Mouse (Mus musculus): Measurements from ENCODE around the gene Zkscan1.

Zkscan1 gene

GRCm38 (mm10) chr5:138118041-138118440, 33.2 kb downstream of the Zkscan1 start:
- no peak for DNase-seq

GRCm38 (mm10) chr5:138132425-138133064, 47.7 kb downstream of the Zkscan1 start:
- no peak for DNase-seq

GRCm38 (mm10) chr5:138137257-138137656, 52.4 kb downstream of the Zkscan1 start:
- DNase-seq = no peak

- DNase-seq = peak; percentile 49
Observed at GRCm38 (mm10) chr5:138137935-138138549, 53.2 kb downstream of the Zkscan1 start.

- DNase-seq = no peak
Observed at GRCm38 (mm10) chr5:138138585-138138984, 53.7 kb downstream of the Zkscan1 start.

GRCm38 (mm10) chr5:138154390-138154789, 69.5 kb downstream of the Zkscan1 start:
- DNase-seq = no peak

- DNase-seq = peak; percentile 91
Observed at GRCm38 (mm10) chr5:138155443-138155976, 70.6 kb downstream of the Zkscan1 start, which contains the start of gene Zfp113. Gene Zfp113 (minus strand): TSS chr5:138155744.
